Mouse (Mus musculus): ENCODE data around the gene Trim26. TPM values are rescaled to one million over a fixed set of nuclear protein-coding genes. Genes with fewer than 3 reads are reported as not detected.
"Not testable (repeated sequence)": the region's sequence is repeated elsewhere in the genome, so short reads cannot be mapped to it uniquely, and the experiment has no call there.

Gene Trim26
- total RNA-seq, 2 experiments from 2014 or later: 20.6 to 23.4 TPM

DNA sequence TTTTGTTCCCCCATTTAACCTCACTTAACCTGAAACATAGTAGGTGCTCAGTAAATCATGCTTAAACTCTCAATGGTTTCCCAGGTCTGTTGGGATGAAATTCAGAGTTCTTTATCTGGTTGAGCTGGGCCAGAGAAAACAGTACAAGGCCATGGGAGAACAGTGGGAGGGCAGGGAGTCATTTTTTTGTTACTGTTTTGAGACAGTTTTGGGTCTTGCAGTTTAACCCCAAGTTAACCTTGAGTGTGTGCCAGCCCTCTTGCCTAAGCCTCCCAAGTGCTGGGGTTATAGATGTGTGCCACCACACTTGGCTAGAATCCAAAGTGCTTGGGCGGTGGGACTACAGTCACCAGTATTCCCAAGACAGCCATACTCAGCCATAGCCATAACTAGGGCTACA lies 7.8 kb downstream of the Trim26 start:
- intact Hi-C loops (cut with DNase I): loop anchor here (5.0 kb wide), 1 partner anchor 108 kb away; the partner anchor contains the start of gene Ppp1r11
- no peak for DNase-seq

- intact Hi-C loops (cut with DNase I): no loop called here
- no peak for DNase-seq
Observed at GRCm38 (mm10) chr17:36848911-36849310, 12.0 kb downstream of the Trim26 start.

GRCm38 (mm10) chr17:36849992-36850391 lies 13.1 kb downstream of the Trim26 start:
- no peak for DNase-seq
- intact Hi-C loops (cut with DNase I): no loop called here

DNA sequence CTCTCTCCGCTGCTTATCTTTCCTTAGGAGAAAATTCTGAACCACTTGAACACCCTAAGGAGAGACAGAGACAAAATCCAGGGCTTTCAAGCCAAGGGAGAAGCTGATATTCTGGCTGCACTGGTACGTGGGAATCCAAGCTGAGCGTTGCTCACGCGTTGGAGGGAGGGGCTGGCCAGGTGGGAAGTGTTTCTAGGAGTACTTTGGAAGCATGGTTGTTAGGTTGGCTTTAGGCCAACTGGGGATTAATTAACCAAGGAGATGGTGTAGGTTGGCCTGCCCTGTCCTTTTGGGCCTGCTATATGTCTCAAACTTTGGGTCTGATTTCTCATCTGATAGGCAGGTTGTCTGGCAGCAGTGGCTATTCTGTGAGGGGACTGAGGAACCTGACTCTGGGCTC lies 14.3 kb downstream of the Trim26 start:
- intact Hi-C loops (cut with DNase I): no loop called here
- DNase-seq: no peak

- intact Hi-C loops (cut with DNase I): no loop called here
- no peak for DNase-seq
Observed at GRCm38 (mm10) chr17:36851627-36852026, 14.7 kb downstream of the Trim26 start.

DNA sequence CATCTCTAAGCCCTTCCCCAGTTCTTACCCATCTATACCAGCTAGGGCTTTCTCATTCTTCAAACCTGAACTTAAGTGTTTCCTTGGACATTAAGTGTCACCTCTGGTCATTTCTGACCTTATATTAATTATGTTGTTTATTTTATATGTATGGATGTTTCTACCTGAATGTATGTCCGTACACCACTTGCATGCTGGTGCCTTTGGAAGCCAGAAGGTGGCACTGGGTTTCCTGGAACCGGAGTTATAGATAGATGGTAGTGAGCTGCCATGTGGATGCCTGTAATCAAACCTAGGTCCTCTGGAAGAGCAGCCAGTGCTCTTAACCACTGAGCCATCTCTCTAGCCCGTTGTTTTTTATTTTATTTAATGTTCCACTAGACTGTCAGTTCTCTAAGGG lies 18.6 kb downstream of the Trim26 start:
- intact Hi-C loops (cut with DNase I): no loop called here
- DNase-seq: no peak

GRCm38 (mm10) chr17:36856236-36856635 lies 19.3 kb downstream of the Trim26 start:
- DNase-seq: no peak
- intact Hi-C loops (cut with DNase I): no loop called here

- DNase-seq: no peak
- intact Hi-C loops (cut with DNase I): no loop called here
Observed at GRCm38 (mm10) chr17:36858181-36858580, 21.2 kb downstream of the Trim26 start.

DNA sequence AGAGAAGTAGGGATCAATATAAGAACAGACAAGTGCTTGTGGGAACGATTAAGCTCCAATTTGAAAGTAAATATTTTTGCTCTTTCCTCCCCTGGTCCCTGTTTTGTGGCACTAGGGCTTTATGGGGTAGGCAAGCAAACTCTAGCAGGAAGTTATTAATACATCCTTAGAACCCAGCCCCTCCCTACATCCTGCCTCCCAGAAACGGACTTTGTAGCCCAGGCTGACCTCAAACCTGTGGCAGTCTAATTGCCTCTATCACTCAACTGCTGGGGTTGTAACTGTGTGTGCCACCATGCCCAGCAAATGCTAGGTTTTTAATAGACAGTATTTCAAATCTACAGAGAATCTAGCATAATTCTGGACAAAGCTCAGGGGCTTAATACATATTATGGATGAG lies 24.7 kb downstream of the Trim26 start:
- intact Hi-C loops (cut with DNase I): no loop called here
- no peak for DNase-seq

- DNase-seq: no peak
- intact Hi-C loops (cut with DNase I): no loop called here
Observed at GRCm38 (mm10) chr17:36866719-36867527, 30.0 kb downstream of the Trim26 start, which contains the start of gene Trim15. Gene Trim15 (minus strand): TSS chr17:36867210.

DNA sequence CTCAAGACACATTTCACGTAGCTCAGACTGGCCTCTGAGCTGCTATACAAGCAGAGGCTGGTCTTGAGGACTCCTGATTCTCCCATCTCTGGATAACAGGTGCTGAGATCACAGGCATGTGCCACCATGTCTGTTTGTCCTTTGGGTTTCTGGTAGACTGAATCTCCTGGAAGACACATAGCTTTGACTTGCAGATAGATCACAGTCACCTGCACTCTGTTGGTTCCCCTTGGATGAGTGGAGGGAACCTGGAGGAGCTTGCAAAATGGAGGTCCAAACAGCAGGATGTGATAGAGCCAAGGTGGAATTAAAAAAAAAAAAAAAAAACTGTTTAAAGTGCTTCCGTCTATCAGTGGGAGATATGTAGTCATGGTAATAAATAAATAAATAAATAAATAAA lies 31.9 kb downstream of the Trim26 start:
- intact Hi-C loops (cut with DNase I): no loop called here

GRCm38 (mm10) chr17:36869284-36869954 lies 32.5 kb downstream of the Trim26 start, which contains the start of gene Trim10:
Gene Trim10 (plus strand): TSS chr17:36869574.
- intact Hi-C loops (cut with DNase I): no loop called here

More for the DNA sequence above, 31.9 kb downstream of the Trim26 start:
- no peak for DNase-seq

DNA sequence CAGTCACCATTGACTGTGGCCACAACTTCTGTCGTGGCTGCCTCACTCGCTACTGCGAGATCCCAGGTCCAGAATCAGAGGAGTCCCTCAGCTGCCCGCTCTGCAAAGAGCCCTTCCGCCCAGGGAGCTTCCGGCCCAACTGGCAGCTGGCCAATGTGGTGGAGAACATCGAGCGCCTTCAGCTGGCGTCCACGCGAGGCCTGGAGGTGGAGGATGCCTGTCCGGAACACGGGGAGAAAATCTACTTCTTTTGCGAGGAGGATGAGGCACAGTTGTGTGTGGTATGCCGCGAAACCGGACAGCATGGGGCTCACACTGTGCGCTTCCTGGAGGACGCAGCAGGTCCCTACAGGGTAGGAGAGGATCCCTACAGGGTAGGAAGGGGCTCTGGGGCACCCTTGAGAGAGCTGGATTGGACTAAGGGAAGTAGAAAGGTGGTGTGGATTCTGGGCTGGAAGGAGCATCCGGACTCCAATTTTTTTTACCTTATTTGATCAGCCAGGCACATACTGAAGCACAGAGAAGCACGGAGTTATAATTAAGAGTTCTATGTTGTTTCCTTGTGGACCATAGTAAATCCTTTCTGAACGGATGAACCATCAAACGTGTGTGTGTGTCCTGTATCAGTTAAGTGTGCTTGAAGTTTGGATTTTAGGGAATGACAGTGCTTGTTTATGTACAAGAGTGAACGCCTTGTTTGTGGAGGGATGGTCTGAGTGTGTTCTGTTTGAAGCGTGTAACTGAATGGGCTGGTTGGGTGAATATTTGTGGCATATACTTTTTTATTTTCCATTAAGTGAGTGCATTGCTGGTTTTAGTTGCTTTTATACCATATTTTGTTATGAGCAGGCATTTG lies 33.2 kb downstream of the Trim26 start:
- DNase-seq: peak; percentile 46 to 54
- intact Hi-C loops (cut with DNase I): no loop called here

More at GRCm38 (mm10) chr17:36869284-36869954, 32.5 kb downstream of the Trim26 start, which contains the start of gene Trim10:
- DNase-seq: no peak

DNA sequence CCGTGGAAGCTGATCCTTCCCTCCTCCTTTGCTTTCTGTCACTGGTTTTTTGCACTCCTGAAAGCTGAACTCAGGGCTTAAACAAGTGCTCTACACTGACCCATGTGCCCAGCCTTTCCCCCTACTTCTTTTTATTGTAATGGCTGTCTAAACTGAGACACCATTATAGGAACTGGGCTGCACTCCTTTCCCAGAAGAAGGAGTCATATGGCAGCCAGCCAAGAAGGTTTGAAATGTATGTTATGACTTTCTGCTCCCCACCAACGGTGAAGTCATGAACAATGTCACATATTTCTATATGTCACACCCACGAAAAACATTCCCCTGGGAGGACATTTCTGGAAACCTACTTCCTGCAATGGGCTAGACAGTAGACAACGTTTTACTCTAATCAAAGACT lies 37.7 kb downstream of the Trim26 start:
- DNase-seq: no peak
- intact Hi-C loops (cut with DNase I): no loop called here

- DNase-seq: no peak
- intact Hi-C loops (cut with DNase I): no loop called here
Observed at GRCm38 (mm10) chr17:36883350-36883749, 46.4 kb downstream of the Trim26 start.

GRCm38 (mm10) chr17:36885132-36885790 lies 48.3 kb downstream of the Trim26 start:
- intact Hi-C loops (cut with DNase I): no loop called here
- no peak for DNase-seq

DNA sequence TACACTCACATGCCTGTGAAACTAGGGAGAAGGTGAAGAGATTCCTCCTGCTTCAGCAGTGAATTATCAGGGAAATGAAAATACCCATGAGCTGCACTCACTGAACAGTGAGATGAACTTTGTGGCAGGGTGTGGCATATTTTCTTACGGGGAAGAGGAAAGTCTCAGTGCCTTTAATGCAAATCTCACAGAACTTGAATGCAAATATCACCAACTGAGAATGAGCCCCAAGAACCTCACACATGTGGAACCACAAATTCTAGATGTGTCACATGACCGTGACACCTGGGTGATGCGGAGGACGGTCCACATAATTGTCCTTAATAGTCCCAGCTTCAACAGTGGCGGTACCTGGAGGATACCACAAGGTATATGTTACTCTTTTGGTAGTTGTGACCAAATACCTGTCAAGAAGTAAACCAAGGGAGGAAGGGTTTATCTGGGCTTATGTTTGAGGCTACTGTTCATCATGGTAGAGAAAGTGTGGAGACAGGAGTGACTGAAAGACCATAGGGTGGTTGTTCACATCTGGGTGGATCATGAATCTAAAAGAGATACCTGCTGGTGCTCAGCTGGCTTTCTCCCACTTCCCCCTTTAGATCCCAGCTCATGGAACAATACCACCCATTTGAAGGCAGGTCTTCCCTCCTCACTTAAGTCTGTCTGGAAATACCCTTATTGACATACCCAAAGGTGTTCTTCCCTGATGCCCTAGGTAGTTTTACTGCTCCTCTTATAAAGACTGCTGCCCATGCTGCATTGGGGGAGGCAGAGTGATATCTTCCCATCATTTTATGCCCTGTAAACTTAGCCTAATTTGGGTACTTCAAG lies 53.4 kb downstream of the Trim26 start, which contains the start of gene Trim40:
Gene Trim40 (minus strand): TSS at position 51 of the 831 bp plus-strand sequence.
- intact Hi-C loops (cut with DNase I): loop anchor here (5.0 kb wide), 1 partner anchor 312 kb away; the partner anchor contains the start of gene Olfr94

GRCm38 (mm10) chr17:36891496-36891895 lies 54.6 kb downstream of the Trim26 start:
- DNase-seq: not testable (repeated sequence)
- intact Hi-C loops (cut with DNase I): loop anchor here (5.0 kb wide), 1 partner anchor 311 kb away; the partner anchor contains the start of gene Olfr94

More for the DNA sequence above, 53.4 kb downstream of the Trim26 start, which contains the start of gene Trim40:
- DNase-seq: no peak

- intact Hi-C loops (cut with DNase I): loop anchor here (5.0 kb wide), 1 partner anchor 310 kb away; the partner anchor contains the start of gene Olfr94
- peak; percentile 25 to 60 for DNase-seq
Observed at GRCm38 (mm10) chr17:36892362-36892761, 55.4 kb downstream of the Trim26 start.

Data from heart, postnatal 14 days (tissue).